Comparison of ENCODE assay signal across 26 mouse cellular contexts in the genomic region with DNA sequence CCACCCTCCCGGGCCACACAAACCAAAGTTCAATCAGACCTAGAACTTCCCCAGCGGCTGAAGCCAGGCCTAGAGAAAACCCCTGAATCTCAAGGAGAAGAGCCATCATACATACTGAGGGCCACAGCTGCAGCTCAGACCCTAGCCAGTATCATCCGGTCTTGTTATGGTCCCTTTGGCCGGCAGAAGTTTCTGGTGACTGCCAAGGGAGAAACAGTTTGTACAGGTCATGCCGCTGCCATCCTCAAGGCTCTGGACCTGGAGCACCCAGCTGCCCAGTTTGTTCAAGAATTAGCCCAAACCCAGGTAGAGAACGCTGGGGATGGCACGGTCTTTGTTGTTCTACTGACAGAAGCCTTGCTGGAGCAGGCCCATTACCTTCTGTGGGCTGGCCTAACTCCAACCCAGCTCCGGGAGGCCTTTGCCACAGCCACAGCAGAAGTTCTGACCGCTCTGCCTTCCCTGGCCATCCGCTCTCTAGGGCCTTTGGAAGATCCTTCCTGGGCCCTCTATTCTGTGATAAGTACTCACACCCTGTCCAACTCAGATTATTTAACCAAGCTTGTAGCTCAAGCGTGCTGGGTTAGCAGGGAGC. TPM values are rescaled to one million over a fixed set of nuclear protein-coding genes. Genes with fewer than 3 reads are reported as not detected.
"Had no signal": no experiment of that assay in that cellular context is flagged by ENCODE, and none has a peak within 500 bp of the region (broad histone marks: within the 10 kb centered on the region; RNA-seq: fewer than 3 reads in every experiment).

No protein-coding gene starts in this region.

- ATAC-seq: liver, postnatal 0 days; lung, postnatal 0 days; midbrain, embryonic 13.5 days; midbrain, embryonic 15.5 days had no signal

- H3K27me3 ChIP-seq: lung, embryonic 15.5 days; megakaryocyte, embryonic 14.5 days; midbrain, embryonic 13.5 days; midbrain, embryonic 15.5 days; neural tube, embryonic 13.5 days; neural tube, embryonic 15.5 days had no signal

- H3K36me3 ChIP-seq: lung, embryonic 15.5 days; midbrain, embryonic 13.5 days; midbrain, embryonic 15.5 days; neural tube, embryonic 13.5 days; neural tube, embryonic 15.5 days had no signal

- H3K9me3 ChIP-seq: lung, embryonic 15.5 days; midbrain, embryonic 13.5 days; midbrain, embryonic 15.5 days; neural tube, embryonic 13.5 days; neural tube, embryonic 15.5 days had no signal

- H3K27ac ChIP-seq: lung, embryonic 15.5 days; macrophage; midbrain, embryonic 13.5 days; midbrain, embryonic 15.5 days; neural tube, embryonic 13.5 days; neural tube, embryonic 15.5 days had no signal

- DNase-seq: liver, postnatal 0 days; lung, adult 2 months; lung, postnatal 14 days; lung, postnatal 36 days; retina, postnatal 1 day; right cerebral cortex, adult 18-20 months; right cerebral cortex, postnatal 25 days; right cerebral cortex, postnatal 4 days; spleen, adult 18-20 months; thymus, adult 18-20 months; thymus, postnatal 14 days; thymus, postnatal 36 days had no signal

- H3K4me1 ChIP-seq: lung, embryonic 15.5 days; midbrain, embryonic 13.5 days; midbrain, embryonic 15.5 days; neural tube, embryonic 13.5 days; neural tube, embryonic 15.5 days had no signal

- H3K4me2 ChIP-seq: lung, embryonic 15.5 days; midbrain, embryonic 11.5 days; midbrain, embryonic 13.5 days; midbrain, embryonic 15.5 days; neural tube, embryonic 13.5 days; neural tube, embryonic 15.5 days had no signal

- H3K4me3 ChIP-seq: lung, embryonic 15.5 days; megakaryocyte, embryonic 14.5 days; midbrain, embryonic 13.5 days; midbrain, embryonic 15.5 days; myocyte; neural tube, embryonic 13.5 days; neural tube, embryonic 15.5 days had no signal

- H3K9ac ChIP-seq: liver, postnatal 0 days; lung, embryonic 15.5 days; midbrain, embryonic 13.5 days; midbrain, embryonic 15.5 days; neural tube, embryonic 13.5 days; neural tube, embryonic 15.5 days had no signal

RNA-seq across cellular contexts. Expression of gene Cct8l1, which starts 0.5 kb away (rescaled TPM):
- total RNA-seq: megakaryocyte progenitor cell, adult 5-6 weeks had no signal
- polyA plus RNA-seq: liver, postnatal 0 days; lung, adult 2 months; lung, embryonic 15.5 days; lung, postnatal 0 days; macrophage; midbrain, embryonic 11.5 days; midbrain, embryonic 15.5 days; myocyte; neural tube, embryonic 11.5 days; small intestine, adult 2 months; stomach, embryonic 14.5 days had no signal
